Mouse (Mus musculus) hindbrain, postnatal 0 days (tissue): ENCODE results near the gene Tgfbr3. TPM values are rescaled to one million over a fixed set of nuclear protein-coding genes. Genes with fewer than 3 reads are reported as not detected.

ENCODE experiments used
- ATAC-seq: fragments of 200-750 bp; cut with Nextera tagmentation; 2 replicates; pipeline ENCODE4 v1.8.0; 2017; ENCODE audit warnings: mild to moderate bottlenecking, moderate TSS enrichment, moderate library complexity
- DNase-seq: peaks from one replicate; pipeline ENCODE4 v3.0.0-alpha.2; 2015; ENCODE audit warnings: low spot score
- H3K27ac ChIP-seq: fragments of 300-500 bp; sonication (generic); 2 replicates; pipeline ENCODE4 v1.5.1; 2014; ENCODE audit warnings: mild to moderate bottlenecking
- H3K27me3 ChIP-seq: fragments of 300-500 bp; sonication (generic); 2 replicates; pipeline ENCODE4 v1.6.1; 2014; ENCODE audit warnings: low read length, mixed read lengths; ENCODE audit not compliant: insufficient read depth
- H3K36me3 ChIP-seq: fragments of 300-500 bp; sonication (generic); 2 replicates; pipeline ENCODE4 v1.6.1; 2014; ENCODE audit warnings: low read length, mixed read lengths; ENCODE audit not compliant: insufficient read depth
- H3K4me1 ChIP-seq: fragments of 300-500 bp; sonication (generic); 2 replicates; pipeline ENCODE4 v1.6.1; 2014; ENCODE audit warnings: antibody characterized with exemption, low read length, mixed read lengths; ENCODE audit not compliant: insufficient read depth
- H3K4me2 ChIP-seq: fragments of 300-500 bp; sonication (generic); 2 replicates; pipeline ENCODE4 v1.6.1; 2014; ENCODE audit warnings: low read depth, mild to moderate bottlenecking, low read length, moderate library complexity, mixed read lengths
- H3K4me3 ChIP-seq: fragments of 300-500 bp; sonication (generic); 2 replicates; pipeline ENCODE4 v1.5.1; 2014; ENCODE audit warnings: low read length
- H3K9ac ChIP-seq: fragments of 300-500 bp; sonication (generic); replicated peaks from 2 replicates; pipeline ENCODE4 v1.6.1; 2014; ENCODE audit warnings: mild to moderate bottlenecking, low read length, moderate library complexity, mixed read lengths
- H3K9me3 ChIP-seq: fragments of 300-500 bp; sonication (generic); 2 replicates; pipeline ENCODE4 v1.6.1; 2016; ENCODE audit warnings: low read length, mixed read lengths
- CTCF ChIP-seq: IDR thresholded peaks from 2 replicates; pipeline ENCODE4 v1.5.1; 2016; ENCODE audit warnings: antibody characterized with exemption, control low read depth, low read depth
- WGBS: fragments of 180-500 bp; shearing (Covaris S2); extraction: QIAGEN DNeasy Blood & Tissue Kit; methylation state at CpG from one replicate; pipeline ENCODE4 v1.1.7; 2014; 5-methylcytosine and 5-hydroxymethylcytosine counted together
- polyA plus RNA-seq: library from polyadenylated mRNA; unstranded; fragments of >200 nt; fragmentation: Nextera tagmentation; extraction: Ambion mirVana; gene quantifications from 2 replicates; pipeline ENCODE4 v1.2.1, GENCODE M21; 2015
- total RNA-seq: library from RNA; depleted of rRNA; stranded (reverse); fragments of >200 nt; gene quantifications from 2 replicates; pipeline ENCODE4 v1.2.3, GENCODE M21; 2014

The Tgfbr3 gene
- total and polyA plus RNA-seq, 2 experiments from 2014 or later, result 4.8 to 21.7 TPM

DNA sequence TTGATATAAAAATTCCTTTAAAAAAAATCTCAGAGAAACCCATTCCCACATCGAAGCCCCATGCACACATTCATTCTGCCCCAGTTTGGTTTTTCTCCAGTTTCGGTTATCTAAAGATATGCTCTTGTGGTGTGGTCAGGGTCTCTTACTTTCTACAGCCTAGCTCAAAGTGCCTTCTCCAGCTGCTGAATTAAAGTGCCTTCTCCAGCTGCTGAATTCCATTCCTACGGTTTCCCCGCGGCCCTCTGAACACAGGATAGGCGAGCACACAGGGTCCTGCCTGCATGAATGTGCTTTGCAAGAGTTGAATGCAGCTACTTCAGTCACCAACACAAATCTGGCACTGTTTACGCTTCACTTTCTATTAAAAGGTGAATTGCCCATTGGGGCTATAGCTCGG is 557 bp upstream of the Tgfbr3 start:
- H3K9ac ChIP-seq, result no peak overlapping the region; the same call in 1 of the 2 replicates
- no peak for DNase-seq
- WGBS, result 35% methylated on average over 8 of the region's 8 CpGs

DNA sequence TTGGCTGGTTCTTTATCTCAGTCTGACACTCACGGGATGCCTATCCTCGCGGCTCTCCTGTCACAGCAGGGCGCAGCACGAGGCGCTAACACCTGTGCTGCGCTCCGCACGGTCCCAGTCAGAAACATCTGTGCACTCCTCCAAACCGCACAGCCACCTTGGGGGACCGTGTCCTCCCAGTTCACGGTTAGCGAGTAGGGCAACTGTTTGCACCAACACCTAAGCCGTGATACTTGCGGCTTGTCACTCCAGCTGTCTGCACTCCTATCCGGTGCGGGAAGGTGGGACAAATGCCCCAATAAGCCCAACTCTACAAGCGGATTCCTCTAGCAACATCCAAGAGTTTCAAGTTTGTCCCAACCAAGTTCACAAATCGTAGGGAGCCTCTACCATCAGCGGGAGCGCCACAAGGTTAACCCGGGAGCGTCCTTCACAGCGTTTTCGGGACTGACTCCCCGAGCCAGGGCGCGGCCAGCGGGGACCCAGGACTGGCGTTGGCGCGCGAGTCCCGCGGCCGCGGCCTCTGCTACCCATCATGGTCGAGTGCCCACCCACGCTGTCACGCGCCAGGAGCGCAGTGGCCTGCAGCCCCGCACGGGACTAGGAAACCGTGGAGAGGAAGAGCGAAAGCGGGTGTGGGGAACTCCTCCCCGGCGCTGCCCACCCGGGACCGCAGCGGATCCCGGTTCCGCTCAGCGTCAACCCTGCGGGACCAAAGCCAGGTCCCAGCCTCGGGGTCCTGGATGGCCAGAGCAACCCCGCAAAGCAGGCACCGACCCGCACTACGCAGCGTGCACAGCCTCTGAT is 799 bp downstream of the Tgfbr3 start:
- Histone ChIP-seq H3K4me3 (peak overlapping the region; percentile 84), H3K4me2 (peak overlapping the region; percentile 98), H3K27me3 (no peaks in the 10 kb centered on the region; the same call in 1 of the 2 replicates), H3K4me1 (no peaks in the 10 kb centered on the region; the same call in 1 of the 2 replicates), H3K36me3 (no peaks in the 10 kb centered on the region), H3K27ac (peak overlapping the region; percentile 65; the same call in 1 of the 2 replicates), H3K9me3 (no peaks in the 10 kb centered on the region), H3K9ac (peak overlapping the region; percentile 68)
- ATAC-seq (peak; percentile 50), DNase-seq (peak; percentile 26)
- WGBS, result under 1% methylated on average over 60 of the region's 62 CpGs
- TF ChIP-seq CTCF, result no peak

More for the DNA sequence above, 557 bp upstream of the Tgfbr3 start:
- peak overlapping the region; percentile 98 for H3K4me2 ChIP-seq
- TF ChIP-seq CTCF, result no peak
- H3K9me3 ChIP-seq, result no peaks in the 10 kb centered on the region
- H3K36me3 ChIP-seq, result no peaks in the 10 kb centered on the region
- H3K4me1 ChIP-seq, result no peaks in the 10 kb centered on the region; the same call in 1 of the 2 replicates
- no peak for ATAC-seq
- no peaks in the 10 kb centered on the region; the same call in 1 of the 2 replicates for H3K27me3 ChIP-seq
- peak overlapping the region; percentile 84 for H3K4me3 ChIP-seq
- H3K27ac ChIP-seq, result 0 out of 2 replicates have a peak overlapping the region, but pooled peaks have one; percentile 65

DNA sequence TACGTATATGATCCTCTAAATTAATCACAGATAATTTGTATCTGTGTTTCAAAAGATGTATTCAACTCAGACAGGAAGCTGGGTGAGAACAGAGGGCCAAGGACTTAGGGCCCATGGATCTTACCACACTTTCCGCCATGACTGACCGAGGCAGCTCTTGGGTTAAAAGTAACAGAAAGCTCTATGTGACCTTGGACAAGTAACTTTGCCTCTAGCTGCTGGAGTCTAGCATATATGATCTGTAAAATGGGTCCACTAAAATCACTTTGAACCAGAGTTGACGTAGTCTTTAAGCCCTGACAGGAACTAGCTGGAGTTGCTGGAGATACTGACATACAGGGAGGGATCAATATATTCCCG is 1.5 kb downstream of the Tgfbr3 start:
- no peak for TF ChIP-seq CTCF
- 50% methylated on average over 5 of the region's 5 CpGs for WGBS
- DNase-seq (no peak), ATAC-seq (no peak)
- no peaks in the 10 kb centered on the region for H3K36me3 ChIP-seq
- H3K4me1 ChIP-seq, result no peaks in the 10 kb centered on the region; the same call in 1 of the 2 replicates
- H3K9me3 ChIP-seq, result no peaks in the 10 kb centered on the region
- no peaks in the 10 kb centered on the region; the same call in 1 of the 2 replicates for H3K27me3 ChIP-seq
- peak overlapping the region; percentile 98 for H3K4me2 ChIP-seq
- peak overlapping the region; percentile 84 for H3K4me3 ChIP-seq
- H3K9ac ChIP-seq, result no peak overlapping the region; the same call in 1 of the 2 replicates
- no peak overlapping the region for H3K27ac ChIP-seq

DNA sequence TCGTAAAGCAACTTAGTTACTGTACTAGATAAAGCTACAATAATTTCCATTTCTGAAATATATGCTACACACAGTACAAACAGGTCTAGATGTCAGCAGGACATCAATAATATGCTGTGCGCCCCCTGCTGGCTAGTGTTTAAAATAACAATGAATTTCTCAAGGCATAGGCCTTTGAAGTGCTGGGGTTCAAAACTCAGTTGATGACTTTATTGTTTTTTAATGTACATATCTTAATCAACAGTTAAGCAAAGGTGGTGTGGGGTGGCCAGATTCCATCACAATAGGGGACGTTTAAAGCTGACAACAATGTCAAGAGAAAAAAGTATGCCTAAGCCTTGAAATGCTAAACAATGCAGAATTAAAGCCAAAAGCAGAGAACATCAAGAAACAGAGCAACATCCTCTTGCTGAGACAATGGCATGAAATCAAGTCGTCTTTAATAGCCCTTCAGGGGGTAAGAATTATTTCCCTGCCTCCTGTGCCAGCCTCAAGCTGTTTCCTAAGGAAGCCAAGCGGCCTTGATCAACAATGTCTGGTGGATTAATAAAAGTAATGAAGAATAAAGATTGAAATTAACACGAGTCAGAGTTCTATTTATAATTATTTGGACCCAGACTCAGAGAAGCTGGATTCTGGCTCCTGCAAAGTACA is 2.0 kb downstream of the Tgfbr3 start:
- H3K27me3 ChIP-seq, result no peaks in the 10 kb centered on the region; the same call in 1 of the 2 replicates
- ATAC-seq (no peak), DNase-seq (peak; percentile 87)
- H3K27ac ChIP-seq, result no peak overlapping the region
- no peaks in the 10 kb centered on the region for H3K9me3 ChIP-seq
- no peak overlapping the region for H3K9ac ChIP-seq
- H3K36me3 ChIP-seq, result no peaks in the 10 kb centered on the region
- TF ChIP-seq CTCF, result peak; percentile 75
- no peak overlapping the region for H3K4me3 ChIP-seq
- H3K4me2 ChIP-seq, result peak overlapping the region; percentile 98; the same call in 1 of the 2 replicates
- WGBS, result 27% methylated on average over 6 of the region's 6 CpGs
- no peaks in the 10 kb centered on the region; the same call in 1 of the 2 replicates for H3K4me1 ChIP-seq

DNA sequence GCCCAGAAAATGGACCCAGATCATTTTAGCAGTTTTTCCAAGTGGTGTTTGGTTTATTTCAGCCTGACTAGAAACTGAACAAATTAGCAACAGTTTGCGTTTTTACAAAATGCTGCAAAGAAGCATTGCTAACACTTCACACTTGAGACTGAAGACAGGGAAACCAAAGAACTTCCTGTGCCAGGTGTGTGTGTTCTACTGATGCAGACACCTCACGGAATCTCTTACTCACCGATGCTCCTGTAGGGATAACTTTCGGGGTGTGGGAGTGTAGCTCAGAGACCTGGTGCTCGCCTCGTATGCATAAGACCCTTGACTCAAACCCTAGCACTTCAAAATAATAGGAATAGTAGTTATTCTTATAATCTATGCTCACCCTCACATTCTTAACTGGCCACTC is 3.9 kb downstream of the Tgfbr3 start:
- no peak overlapping the region for H3K4me2 ChIP-seq
- no peak overlapping the region for H3K27ac ChIP-seq
- no peak for ATAC-seq
- TF ChIP-seq CTCF, result no peak
- no peaks in the 10 kb centered on the region; the same call in 1 of the 2 replicates for H3K4me1 ChIP-seq
- no peaks in the 10 kb centered on the region for H3K9me3 ChIP-seq
- no peaks in the 10 kb centered on the region; the same call in 1 of the 2 replicates for H3K27me3 ChIP-seq
- DNase-seq, result no peak
- 87% methylated on average over 6 of the region's 6 CpGs for WGBS
- no peaks in the 10 kb centered on the region for H3K36me3 ChIP-seq
- no peak overlapping the region for H3K9ac ChIP-seq
- no peak overlapping the region for H3K4me3 ChIP-seq

DNA sequence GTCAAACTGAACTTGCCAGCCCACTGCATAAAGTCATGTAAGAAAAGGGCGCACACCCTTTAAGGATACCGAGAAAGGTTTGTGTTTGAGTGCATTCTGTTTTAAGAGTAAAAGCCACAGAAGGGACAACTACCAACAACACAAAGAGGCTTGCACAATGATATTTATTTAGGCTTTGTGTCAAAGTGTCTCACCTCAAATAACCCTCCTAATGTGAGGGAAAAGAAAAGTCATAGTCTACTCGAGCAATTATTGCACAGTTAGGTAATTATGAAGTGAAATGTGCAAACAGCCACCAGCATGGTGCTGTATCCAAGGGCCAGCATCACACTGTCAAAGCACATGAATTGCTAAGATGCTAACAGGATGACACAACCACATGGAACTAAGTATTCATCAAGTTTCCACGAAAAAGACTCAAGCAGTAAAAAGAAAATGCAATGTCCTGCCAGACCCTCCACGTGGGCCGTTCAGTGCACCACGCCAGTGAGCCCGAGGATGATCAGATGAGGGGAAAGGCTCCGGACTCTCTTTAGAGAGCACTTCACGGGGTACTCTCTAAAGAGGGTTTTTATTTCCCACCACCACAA is 5.4 kb downstream of the Tgfbr3 start:
- Histone ChIP-seq H3K27me3 (no peaks in the 10 kb centered on the region; the same call in 1 of the 2 replicates), H3K36me3 (no peaks in the 10 kb centered on the region), H3K4me3 (no peak overlapping the region), H3K9me3 (no peaks in the 10 kb centered on the region), H3K9ac (no peak overlapping the region), H3K4me1 (no peaks in the 10 kb centered on the region), H3K4me2 (no peak overlapping the region), H3K27ac (no peak overlapping the region)
- 69% methylated on average over 10 of the region's 10 CpGs for WGBS
- TF ChIP-seq CTCF, result no peak
- ATAC-seq (no peak), DNase-seq (no peak)
